Mouse (Mus musculus) heart, postnatal 14 days (tissue): ENCODE data around the gene Col23a1. TPM values are rescaled to one million over a fixed set of nuclear protein-coding genes. Genes with fewer than 3 reads are reported as not detected.

Experiments used
- DNase-seq, 2 experiments: peaks; one replicate each; pipeline ENCODE4 v3.0.0; 2021 to 2022
- intact Hi-C: fragments of 180-260 bp; cut with DNase I; formaldehyde crosslinking; loops from one replicate; pipeline ENCODE4 v1.15.1; 2025
- total RNA-seq, 2 experiments: library from RNA; stranded (reverse); gene quantifications; 2 replicates each; pipeline ENCODE4 v1.2.3; 2021

Gene Col23a1
- total RNA-seq, 2 experiments from 2014 or later, result 1.5 to 1.7 TPM

DNA sequence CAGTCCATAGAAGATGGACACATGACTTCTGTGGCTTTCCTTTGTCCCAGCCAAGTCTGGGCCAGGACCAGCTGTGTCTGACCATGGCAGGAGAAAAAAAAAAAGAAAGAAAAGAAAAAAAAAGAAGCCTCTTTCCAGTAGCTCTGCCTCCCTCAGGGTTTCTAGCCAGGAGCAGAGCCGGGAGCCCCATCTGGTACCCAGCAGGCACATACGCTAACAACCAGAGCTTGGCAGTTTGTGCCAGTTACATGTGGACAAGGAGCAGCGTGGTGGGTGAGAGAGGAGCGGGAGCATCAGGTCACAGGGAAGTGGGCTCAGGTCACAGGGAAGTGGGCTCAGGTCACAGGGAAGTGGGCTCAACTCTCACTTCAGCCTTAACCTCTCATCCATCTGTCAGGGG is 286.7 kb downstream of the Col23a1 start:
- intact Hi-C loops, result loop anchor here (5.0 kb wide), 1 partner anchor 39 kb away; no protein-coding TSS in a partner anchor
- no peak for DNase-seq

DNA sequence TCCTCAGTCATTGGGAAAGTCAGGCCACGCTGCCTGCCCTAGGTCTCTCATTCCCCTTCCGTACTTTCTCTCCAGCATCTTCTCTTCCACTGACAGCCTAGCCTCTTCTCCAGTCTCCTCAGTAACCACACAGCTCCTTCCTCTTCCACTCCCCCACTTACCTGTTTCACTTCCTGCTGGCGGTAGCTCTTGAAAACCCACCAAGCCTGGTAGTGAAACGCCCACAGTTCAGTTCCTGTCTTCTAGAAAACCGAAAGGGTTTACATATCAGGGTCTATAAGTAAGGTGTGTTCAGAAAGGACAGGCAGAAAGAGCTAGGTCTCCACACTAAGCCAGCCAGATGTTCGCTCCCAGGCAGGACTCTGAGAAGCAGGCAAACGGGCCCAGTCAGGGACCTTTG is 287.9 kb downstream of the Col23a1 start:
- intact Hi-C loops, result loop anchor here (5.0 kb wide), 1 partner anchor 40 kb away; no protein-coding TSS in a partner anchor
- DNase-seq, result no peak

DNA sequence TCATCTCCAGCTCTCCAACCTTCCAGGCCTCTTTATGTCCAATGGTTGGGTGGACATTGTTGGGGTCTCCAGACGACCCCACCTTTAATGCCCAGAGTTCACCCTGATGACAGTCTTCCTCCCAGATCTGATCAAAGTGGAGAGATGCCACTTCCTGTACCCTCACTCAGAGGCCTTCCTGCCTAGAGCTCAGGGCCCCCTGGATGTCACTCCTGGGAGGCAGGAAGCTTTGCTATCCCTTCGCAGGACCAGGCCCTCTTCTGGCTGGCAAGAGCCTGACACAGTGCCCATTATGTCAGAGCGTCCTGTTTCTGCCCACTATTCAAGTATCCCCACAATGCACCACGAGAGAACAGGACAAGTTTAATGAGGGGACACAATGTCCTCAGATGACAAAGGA is 289.3 kb downstream of the Col23a1 start:
- DNase-seq, result no peak
- intact Hi-C loops, result loop anchor here (5.0 kb wide), 1 partner anchor 42 kb away; no protein-coding TSS in a partner anchor

DNA sequence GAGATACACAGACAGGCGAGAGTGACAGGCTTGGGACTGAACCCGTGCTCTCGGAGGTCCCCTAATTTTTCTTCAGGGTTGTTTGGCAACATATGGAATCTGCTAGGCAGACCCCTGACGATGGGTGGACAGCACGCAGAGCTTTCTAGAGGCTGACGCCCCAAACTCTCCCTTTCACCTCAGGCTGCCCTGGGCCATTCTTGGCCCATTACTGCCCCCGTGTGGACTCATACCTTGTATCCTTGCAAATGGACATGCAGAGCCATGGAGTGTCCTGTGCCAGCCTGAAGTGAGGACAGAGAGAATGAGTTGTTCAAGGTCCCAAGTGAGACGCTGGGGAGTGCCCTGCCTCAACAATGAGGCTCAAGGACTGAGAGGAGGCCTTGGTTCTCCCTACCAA is 293.0 kb downstream of the Col23a1 start:
- intact Hi-C loops, result no loop called here
- DNase-seq, result peak; percentile 69 to 81

DNA sequence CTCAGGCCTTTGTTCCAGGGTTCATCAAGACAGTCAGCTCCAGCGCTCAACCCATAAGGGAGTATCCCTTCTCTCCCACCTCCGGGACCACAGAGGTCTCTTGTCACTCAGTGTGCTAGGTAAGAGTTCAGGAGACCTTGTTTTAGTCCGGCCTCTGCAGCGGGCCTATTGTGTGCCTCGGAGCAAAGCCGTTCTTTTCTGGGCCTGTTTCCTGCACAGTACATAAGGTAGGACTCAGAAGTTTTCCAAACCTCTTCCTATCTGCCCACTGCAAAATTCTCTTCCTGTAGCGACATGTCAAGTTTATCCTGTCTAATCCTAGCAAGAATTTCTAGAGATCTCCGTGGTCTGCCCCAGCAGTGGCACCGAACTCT is 294.3 kb downstream of the Col23a1 start:
- intact Hi-C loops, result no loop called here
- DNase-seq, result no peak

DNA sequence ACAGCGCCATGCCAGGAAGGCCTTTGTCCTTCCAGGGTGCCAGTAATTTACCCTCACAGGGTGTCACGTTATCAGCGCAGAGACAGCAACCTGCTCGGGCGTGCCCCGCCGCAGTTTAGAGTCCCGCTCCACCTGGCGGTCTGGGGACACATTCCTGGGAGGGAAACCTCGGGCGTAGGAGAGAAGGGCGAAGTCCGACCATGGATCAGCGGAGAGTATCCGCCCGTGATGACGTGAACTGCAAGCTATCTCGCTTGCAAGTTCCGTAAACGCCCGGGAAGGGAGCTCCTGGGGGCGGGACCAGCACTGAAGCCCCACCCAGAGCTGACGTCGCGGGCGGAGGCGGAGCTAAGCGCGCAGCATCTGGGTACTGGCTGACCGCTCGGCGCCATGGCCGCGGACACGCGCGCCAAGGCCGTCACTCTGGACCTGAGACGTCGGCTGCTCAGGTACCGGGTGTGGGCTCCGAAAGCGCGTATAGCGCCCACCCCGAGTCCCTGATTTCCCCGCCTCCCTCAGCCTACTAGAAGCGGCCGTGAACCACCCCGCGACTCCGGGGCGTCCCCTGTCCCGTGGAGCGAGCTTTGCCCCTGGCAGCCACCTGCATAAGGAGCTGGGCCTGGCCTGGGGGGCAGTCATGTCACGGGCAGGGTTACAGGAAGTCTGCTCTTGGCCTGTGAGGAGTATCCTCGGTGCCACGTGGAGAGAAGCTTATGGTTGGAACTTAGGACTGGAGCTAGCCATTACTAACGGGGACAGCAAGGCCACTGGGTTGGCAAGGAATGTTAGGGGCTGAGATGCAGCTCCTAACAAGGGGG is 294.9 kb downstream of the Col23a1 start, which contains the start of gene Phykpl:
Phykpl (plus strand) TSS at position 327 of the 818 bp plus-strand sequence.
- intact Hi-C loops, result no loop called here
- DNase-seq, result peak; percentile 97 to 99

DNA sequence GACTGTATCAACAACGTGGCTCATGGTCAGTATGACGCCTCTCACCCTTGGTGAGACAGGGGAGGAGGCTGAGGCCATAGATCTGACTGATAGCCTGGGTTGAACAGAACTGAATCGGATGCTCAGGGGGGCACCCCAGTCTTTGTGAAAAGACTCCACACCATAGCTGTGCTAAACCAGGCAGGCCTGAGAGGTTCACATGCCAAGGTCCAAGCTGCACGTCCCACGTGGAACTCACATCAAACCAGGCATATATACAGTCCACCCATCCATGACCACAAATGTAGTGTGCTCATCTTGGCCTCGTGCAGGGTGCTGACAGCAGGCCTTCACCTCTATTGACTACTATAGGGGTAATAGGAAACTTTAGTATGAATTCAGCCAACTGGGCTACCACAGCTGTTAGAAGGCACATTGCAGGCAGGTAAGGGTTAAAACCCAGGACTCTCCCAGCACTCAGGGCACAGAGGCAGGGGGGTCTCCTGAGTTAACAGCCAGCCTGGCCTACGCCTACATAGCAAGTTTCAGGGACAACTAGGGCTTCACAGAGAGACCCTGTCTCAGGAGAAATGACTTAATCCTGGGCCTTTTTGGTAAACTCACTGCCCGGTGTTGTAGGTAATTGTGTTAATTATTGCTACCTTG is 296.0 kb downstream of the Col23a1 start:
- intact Hi-C loops, result loop anchor here (2.0 kb wide), 1 partner anchor 15 kb away; no protein-coding TSS in a partner anchor
- no peak for DNase-seq

DNA sequence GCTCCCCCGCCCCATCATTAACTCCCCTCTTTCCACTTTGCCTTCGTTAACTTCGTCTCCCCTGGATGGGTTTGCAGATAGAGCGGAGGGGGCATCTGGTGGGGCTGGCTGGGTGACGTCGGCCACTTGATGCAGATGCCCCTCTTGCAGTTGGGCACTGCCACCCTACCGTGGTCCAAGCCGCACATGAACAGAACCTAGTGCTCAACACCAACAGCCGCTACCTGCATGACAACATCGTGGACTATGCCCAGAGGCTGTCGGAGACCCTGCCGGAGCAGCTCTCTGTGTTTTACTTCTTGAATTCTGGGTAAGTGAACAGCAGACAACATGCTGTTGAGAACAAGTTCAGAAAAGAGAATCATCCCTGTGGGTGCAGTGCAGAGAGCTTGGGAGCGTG is 296.7 kb downstream of the Col23a1 start:
- no peak for DNase-seq
- intact Hi-C loops, result loop anchor here (2.0 kb wide), 1 partner anchor 14 kb away; no protein-coding TSS in a partner anchor

DNA sequence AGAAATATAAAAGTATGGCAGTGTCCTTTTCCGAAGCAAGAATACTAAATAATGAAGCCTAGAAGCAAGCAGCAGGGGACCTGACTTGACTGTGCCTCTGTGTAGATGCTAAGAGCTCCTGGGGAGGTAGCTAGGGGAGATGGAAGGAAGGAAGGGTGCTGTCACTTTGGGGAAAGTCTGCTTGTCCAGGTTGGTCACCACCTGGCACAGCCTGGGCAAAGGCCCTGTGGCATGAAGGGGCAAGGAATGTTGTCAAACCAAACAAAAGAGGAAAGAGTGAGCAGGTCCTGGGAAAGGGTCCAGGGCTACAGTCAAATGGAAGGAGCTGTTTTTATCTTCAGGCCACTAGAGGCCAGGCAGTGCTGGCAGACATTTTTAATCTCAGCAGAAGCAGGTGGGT is 297.3 kb downstream of the Col23a1 start:
- intact Hi-C loops, result loop anchor here (2.0 kb wide), 1 partner anchor 14 kb away; no protein-coding TSS in a partner anchor
- DNase-seq, result no peak

DNA sequence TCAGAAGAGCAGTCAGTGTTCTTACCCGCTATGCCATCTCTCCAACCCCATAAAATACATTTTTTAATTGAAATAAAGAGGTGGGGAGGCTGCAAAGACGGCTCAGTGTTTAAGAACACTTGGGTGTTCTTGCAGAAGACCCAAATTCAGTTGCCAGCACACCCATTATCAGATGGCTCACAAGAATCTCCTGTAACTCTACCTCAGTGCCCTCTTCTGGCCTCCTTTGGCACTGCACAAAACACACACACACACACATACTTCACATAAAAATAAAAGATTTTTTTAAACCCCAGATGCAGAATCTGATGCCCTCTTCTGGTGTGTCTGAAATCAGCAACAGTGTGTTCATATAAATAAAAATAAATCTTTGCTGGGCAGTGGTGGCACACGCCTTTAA is 299.1 kb downstream of the Col23a1 start:
- intact Hi-C loops, result no loop called here
- DNase-seq, result no peak

DNA sequence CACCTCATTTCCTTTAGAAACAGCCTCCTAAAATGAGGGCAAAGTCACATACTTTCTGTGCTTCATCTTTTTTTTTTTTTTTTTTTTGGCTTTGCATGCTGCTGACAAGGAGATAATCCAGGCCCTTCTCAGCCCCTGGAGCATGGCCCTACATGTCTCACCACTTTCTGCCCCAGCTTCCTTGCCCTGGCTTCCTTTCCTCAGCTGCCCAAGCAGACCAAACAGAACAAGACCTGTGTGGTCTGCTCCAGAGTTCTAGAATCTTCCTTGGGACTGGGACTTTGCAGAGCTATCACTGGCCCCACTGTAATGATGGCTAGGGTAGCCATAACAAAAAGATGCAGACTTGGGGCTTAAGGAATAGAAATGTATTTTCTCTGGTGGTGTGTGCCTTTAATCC is 300.3 kb downstream of the Col23a1 start:
- intact Hi-C loops, result no loop called here
- DNase-seq, result no peak

DNA sequence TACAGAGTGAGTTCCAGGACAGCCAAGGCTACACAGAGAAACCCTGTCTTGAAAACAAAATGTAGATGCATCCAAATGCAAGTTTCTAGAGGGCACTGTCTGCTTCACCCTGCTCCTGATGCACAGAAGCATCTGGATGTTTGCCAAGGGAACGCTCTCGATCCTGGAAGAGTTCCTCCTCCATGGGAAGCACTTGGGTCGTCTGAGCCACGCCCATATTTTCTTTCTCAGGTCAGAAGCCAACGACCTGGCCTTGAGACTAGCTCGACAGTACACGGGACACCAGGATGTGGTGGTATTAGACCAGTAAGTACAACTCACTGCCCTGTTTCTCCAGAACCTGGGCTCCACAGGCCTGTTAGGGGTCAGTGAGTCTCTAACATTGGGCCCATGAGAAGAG is 301.4 kb downstream of the Col23a1 start:
- intact Hi-C loops, result no loop called here
- DNase-seq, result no peak

DNA sequence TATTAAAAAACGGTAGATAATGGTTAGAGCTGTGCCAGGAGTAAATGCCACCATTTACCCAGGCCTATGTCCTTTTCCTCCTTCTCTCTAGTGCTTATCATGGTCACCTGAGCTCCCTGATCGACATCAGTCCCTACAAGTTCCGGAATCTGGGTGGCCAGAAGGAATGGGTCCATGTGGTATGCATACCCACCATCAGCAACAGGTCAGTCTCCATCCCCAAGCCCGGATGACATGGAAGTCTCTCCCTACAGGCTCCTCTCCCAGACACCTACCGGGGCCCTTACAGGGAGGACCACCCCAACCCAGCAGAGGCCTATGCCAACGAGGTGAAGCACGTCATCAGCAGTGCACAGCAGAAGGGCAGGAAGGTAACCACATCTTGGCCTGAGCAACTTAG is 302.2 kb downstream of the Col23a1 start:
- no peak for DNase-seq
- intact Hi-C loops, result no loop called here

DNA sequence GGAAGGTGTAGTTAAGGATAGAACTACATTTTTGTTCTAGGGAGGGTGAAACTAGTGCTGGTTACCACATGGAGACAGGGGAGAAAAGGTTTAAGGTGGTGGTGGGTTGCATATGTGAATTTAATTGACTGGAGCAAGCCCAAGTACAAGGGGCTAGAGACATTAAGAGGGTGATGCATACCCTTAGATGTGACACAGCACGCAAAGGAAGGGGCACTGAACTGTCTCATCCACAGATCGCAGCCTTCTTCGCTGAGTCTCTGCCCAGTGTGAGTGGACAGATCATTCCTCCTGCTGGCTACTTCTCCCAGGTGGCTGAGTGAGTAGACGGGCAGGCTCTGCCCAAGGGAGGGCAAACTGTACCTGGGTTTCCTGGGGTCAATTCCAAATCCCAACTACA is 303.6 kb downstream of the Col23a1 start:
- intact Hi-C loops, result no loop called here
- DNase-seq, result no peak

DNA sequence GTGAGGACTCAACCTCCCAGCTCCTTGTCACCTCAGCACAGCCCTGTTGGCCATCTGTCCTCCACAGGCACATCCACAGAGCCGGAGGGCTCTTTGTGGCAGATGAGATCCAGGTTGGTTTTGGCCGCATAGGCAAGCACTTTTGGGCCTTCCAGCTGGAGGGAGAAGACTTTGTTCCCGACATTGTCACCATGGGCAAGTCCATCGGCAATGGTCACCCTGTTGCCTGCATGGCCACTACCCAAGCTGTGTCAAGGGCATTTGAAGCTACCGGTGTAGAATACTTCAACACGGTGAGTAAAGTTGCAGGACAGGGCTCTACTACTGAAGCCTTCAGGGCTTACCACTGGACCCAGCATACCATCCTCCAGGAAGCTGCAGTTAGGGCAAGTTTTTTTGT is 304.1 kb downstream of the Col23a1 start:
- DNase-seq, result no peak
- intact Hi-C loops, result no loop called here

DNA sequence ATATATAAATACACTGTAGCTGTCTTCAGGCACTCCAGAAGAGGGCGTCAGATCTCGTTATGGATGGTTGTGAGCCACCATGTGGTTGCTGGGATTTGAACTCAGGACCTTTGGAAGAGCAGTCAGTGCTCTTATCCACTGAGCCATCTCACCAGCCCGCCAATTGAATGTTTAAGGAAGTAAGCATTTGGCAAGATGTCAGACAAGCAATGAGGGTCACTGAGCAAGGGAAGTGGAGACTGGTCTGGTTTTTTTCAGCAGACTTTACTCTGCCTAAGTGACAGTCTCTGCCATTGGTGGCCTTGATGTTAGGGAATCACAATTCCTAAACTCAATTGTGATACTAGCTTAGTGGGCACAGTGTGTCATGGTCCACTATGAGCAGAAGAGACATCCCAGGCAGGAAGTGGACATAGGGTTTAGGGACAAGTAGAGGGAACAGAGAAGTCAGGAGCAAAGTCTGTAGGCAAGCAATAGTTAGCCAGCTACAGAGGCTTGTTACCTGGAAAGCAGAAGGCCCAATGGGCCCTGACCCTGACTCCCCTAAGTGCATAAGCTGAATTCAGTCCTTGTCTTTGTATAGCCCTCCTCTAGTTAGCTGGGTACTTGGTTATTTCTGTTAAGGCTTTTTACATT is 305.1 kb downstream of the Col23a1 start:
- intact Hi-C loops, result no loop called here
- DNase-seq, result no peak

DNA sequence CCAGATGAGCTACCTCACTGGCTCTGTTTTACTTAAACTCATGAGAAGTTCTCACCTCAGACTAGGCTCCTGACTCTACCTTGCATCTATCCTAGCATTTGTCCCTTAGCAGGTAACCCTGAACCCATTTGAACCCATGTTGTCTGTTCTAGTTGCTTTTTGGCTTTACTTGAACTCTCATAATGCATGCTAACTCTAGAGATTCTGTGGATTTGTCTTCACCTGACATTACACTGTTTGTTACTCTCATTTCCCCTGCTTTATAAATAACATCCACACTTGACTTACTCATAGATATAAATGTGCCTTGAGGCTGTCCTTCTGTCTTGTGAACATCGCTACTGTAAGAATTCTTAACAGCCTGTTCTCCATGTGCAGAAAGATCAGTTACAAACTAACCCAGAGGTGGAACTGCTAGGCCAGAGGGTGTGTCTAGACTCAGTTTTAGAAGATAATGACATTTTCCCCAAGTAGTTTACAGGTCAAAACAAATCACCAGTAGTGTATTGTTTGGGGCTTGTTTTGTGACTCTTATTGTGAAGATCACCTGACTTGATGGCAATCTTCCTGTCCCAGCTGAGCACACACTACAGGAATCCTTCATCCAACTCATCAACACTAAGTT is 305.9 kb downstream of the Col23a1 start:
- no peak for DNase-seq
- intact Hi-C loops, result no loop called here

DNA sequence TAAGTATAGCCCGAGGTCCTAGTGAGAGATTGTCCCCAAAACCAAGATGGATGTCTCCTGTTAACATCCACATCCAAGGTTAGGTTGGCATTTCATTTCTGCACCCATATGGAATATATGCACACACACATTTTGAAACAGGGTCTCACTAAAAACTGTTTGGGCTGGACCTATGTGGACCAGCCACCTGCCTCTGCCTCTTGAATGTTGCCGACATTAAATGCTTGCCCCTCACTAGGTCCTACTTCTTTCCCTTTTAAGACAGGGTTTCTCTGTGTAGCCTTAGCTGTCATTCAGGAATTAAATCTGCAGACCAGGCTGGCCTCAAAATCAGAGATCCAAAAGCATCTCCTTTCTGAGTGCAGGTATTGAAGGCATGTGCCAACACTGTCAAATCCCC is 307.8 kb downstream of the Col23a1 start:
- intact Hi-C loops, result no loop called here
- no peak for DNase-seq

DNA sequence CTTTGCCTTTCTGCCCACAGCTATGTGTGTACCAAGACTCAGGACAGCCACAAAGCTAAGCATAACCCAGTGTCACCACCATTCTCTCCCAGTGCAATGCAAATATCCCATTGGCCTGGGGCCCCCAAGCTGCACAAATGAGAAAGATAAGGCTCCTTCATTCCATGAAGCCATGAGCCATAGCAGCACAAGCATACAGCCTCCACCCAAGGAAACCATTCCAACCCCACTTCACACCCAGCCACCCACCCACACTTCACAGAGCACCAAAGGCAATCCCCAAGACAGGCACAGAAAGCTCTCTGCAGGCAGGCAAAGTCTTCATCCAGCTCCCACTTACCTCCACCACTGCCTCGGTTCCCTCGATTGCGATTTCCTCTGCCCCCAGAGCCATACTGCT is 312.5 kb downstream of the Col23a1 start:
- DNase-seq, result no peak
- intact Hi-C loops, result no loop called here

DNA sequence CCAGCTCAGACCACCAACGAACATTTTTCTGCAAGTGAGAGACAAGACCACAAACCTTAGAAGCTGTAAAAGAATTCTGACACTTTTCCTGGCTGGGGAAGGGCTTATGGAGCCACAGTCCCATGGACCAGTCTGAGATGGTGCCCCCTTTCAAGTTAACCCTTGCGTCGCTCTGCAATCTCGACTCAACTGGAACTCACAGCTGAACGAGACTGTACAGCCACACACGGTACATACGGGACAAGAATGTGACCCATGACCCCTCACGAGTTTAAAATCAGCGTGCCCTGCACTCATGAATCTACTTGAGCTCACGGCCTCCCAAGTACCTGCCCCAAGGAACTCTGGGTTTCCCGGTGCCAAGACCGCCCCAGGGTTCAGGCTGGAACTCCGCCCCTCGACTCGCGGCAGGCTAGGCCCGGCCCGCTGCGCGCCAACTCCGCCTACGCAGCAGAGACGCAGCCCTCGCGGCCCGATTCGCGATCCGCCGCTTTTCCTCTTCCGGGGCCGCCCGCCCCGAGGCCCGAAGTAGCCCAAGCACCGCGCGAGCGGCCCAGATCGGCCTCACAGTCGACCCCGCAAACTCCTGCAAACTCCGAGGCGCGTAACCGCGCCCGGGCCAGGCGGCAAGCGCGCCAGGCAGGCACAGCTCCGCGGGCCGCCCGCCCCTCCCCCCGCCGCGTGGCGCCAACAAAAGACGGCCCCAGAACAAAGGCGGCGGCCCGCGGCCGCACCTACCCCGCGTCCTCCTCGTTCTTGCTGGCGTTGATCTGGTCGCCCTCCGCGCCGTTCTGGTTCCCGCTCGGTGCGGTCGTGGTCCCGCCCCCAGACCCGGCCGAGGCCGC is 316.1 kb downstream of the Col23a1 start:
- DNase-seq, result peak; percentile 91 to 92
- intact Hi-C loops, result no loop called here
